Mouse (Mus musculus): ENCODE results near the gene Ebf3.
A peak's percentile ranks its signal among the peaks of the same experiment; 100 is the strongest.

The Ebf3 gene

GRCm38 (mm10) chr7:137313904-137314691, at the start of gene Ebf3:
Ebf3 (minus strand) TSS chr7:137314445.
- peak; percentile 86 for DNase-seq

DNA sequence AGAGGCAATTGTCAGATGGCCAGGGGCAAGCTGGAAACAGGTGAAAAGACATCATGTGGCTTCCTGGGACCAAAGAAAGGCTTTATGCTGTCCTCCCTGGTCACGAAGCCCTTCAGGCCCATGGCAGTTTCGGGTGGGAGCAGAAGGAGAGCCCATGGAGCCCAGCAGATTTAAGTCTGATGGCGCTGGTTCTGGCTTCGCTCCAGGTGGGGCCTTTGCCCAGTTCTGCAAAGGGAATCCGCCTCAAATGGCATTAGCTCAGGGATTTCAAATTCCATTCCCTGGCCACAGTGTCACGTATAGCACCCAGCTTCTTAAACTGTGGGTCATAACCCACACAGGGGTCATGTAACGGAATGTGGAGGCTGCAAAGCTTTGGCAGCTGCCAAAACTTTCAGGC, 32.6 kb upstream of the Ebf3 start:
- no peak for DNase-seq

DNA sequence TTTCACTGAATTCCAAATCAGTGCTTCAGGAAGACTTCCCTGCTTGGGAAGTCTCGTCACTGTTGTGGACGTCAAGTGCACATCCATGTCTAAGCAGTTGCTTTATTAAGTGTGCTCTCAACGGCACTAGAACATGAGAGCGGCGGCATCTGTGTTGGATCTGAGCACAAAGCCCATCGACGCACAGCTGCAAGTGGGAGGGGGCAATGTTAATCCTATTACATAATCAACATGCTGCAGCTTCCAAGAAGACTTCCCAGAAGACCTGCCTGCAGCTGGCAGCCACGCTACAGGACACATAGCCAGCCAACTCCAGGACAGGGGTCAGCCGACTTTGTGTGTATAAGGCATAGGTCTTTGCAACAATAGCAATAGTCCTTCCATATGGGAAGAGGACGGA, 31.8 kb upstream of the Ebf3 start:
- DNase-seq, result no peak

GRCm38 (mm10) chr7:137333951-137334350, 19.7 kb upstream of the Ebf3 start:
- DNase-seq, result no peak

- no peak for DNase-seq
Measured at GRCm38 (mm10) chr7:137322926-137323325, 8.7 kb upstream of the Ebf3 start.

GRCm38 (mm10) chr7:137321961-137322784, 7.9 kb upstream of the Ebf3 start:
- no peak for DNase-seq

- DNase-seq, result peak; percentile 67
Measured at GRCm38 (mm10) chr7:137321141-137321813, 7.0 kb upstream of the Ebf3 start.

DNA sequence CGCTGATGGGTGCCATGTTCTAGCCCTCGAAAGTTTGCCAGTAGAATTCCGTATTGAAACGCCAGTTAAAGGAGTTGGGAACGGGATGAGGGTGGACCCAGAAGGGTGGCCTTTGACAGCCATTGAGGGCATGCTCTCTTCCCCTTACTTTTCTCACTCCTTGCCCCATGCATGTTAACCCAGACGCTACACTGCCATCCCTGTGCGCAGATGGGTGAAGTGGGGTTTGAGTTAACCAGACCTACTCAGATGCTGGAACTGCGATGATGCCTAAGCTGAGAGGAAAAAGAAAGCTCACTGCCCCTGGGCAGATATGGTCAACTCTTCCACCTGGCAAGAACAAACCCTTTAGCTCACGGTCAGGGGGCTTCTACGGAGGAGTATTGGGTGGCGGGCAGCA, 6.1 kb upstream of the Ebf3 start:
- no peak for DNase-seq

DNA sequence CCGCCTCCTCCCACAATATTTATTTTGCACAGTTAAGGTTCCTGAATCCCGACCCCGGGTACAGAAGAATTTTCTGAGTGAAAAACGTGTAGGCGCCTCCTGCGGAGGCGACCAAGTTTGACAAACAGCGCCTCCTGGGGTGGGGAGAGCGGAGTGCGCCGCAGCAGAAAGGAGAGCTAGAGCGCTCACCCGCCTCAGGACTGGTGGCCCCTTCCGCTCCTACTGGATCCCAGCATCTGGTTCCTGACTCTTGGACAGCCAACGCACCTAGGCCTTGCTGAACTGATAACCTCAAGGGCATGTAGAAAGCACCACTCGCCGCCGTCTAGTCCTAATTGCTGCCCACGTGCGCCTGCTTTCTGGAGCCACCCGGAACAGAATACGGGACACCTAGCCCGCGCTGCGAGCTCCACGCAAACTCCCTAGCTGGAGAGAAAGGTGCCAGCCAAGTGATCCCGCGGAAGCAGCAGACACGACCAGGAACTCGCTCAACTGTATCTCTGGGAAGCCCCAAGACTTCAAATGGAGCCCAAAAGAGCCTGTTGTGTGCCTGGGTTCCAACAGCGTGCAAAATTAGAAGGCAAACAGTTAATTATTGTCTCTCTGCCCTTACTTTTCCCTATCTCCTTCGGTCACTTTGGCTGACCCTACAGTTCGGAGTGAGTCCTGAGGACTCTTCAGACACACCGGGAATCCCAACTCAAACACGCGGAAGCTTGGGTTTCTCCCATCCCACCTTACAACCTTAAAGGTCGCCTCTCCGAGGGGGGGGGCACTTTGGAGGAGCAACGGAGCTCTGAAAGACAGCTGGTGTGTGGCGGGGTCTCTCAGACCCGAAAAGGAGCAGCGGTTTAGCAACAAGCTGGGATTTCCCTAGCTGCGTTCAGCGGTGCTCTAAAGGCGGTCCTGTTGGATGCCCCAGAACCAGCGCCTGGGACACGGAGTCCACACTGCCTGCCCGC, 5.0 kb upstream of the Ebf3 start:
- DNase-seq, result peak; percentile 73

DNA sequence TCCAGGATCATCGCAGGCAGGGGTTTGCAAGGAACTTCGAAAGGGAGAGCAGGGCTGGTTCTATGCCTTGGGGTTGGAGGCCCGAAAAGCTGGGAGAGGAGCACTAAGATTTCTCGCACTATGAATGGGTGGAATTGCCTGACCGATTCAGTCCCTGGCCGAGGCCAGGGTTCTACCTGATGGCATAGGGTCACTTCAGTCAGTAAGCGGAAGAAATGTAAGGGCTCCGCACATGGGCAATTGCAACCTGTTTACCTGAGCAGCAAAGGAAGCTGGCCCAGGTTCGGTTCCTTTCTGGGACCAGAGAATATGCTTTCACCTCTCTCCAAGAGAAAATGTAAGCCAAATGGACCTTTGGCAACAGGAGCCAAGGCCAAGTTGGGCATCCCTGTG, 4.1 kb upstream of the Ebf3 start:
- DNase-seq, result no peak

DNA sequence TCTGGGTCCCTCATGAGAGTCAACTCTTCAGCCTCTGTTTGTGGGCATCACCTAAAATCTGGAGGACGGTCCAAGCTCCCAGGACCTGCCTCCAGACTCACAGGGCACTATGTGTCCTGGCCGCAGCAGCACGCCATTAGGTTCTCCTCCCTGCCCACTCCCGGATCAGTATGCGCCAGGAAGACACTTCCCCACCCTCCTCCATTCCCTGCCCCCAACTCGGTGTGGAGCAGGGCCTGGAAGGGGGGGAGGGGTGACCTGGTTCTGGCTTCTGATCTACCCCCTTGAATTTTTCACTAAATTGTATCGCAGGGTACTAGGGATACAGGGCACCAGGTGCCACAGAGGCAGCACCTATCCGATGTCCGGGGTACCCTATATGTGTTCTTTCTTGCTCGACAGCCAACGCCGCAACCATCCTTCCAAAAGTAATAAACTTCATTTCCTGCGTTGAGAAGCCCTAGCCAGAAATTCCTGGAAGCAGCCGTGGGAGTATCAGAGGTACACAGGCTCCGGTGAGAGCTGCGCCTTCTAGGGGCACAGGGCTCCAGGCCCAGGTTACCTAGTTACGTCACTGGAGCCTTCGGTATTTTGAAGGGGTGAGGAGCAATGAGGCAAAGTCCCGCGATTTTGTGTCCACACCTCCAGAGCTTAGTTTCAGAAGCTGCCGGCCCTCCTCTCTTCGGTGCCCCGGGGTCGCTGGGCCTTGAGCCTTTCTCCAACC, 3.6 kb upstream of the Ebf3 start:
- DNase-seq, result no peak

DNA sequence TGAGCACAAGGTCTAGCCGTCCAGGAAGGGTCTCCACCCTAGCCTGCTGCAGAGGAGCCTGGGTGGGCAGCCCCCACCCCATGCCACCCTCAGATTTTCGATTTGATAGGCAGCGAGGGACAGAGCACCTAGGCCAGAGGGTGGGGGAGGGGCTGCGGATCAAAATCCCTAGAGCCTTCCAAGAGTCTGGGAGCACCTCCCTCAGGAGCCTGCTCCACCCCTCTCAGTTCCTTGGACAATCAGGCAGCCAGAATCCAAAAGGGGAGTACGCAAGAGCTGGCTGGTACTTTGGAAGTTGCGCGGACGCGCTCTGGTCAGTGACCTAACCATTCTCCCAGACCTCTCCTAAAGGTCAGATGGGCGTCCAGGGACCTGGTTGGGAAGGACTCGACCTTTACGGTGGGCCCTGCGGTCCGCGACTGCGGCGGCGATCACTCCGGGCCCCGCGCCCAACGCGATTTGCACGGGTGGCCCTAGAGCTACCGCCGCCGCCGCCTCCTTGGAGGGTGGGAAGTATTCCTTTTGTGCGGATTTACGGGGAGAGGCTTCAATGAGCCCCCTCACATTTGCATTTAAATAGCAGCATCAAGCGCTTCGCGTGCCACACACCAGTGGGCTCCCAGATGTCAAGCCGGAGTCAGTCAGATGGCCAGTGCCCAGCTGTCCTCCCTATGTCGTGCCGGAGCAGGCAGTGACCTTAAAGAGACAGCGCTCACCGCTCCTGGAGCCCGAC, 2.8 kb upstream of the Ebf3 start:
- no peak for DNase-seq

DNA sequence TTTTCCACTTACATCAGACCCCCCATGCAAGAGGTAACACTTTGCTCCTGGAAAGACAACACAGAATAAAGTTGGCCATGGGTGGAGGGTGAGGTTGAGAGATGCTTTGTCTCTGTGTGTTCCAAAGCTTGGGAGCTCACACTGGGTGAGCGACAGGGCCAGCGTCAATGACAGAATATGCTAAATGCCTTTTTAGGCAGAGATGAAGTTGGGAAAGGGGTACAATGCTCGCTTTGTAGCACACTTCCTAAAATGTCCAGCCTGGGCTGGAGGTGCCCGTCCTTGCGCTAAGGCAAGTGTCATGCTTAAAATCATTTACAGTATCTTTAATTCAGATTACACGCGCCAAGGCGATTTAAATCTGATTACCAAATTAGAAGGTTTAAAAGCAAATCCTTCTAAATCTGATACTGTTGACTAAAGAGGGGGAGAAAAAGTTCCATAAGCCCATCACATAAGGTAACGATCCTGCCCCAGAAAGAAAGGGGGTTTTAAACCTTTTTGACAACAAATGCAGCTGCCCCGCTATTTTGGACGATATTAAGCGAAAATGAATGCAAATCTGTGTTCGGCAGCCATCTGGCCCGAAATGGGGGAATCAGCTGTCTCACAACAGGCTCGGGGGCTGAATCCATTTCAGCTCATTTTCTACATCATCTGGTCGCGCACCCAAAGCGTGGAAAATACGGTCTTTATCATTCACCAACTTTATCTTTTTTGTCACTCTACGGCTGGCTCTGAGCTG, 2.1 kb upstream of the Ebf3 start:
- DNase-seq, result no peak

DNA sequence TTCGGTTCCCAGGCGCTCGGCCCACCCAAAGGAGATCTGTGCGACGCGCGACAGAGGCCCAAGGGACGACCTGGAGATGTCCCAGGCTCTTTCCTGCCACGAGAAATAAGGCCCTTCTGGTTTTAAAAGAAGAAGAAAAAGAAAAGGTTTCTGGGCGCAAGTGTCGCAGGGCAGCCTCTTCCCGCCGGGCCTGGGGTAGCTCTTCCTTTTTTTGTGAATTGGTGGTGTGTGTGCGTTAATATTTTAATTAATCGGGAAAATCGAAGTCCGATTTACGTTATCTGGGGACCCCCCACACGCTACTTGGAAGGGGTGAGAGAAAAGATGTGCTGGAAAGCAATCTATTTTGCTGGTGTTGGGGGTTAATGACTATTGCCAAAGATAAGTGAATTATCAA, 1.3 kb upstream of the Ebf3 start:
- DNase-seq, result no peak

DNA sequence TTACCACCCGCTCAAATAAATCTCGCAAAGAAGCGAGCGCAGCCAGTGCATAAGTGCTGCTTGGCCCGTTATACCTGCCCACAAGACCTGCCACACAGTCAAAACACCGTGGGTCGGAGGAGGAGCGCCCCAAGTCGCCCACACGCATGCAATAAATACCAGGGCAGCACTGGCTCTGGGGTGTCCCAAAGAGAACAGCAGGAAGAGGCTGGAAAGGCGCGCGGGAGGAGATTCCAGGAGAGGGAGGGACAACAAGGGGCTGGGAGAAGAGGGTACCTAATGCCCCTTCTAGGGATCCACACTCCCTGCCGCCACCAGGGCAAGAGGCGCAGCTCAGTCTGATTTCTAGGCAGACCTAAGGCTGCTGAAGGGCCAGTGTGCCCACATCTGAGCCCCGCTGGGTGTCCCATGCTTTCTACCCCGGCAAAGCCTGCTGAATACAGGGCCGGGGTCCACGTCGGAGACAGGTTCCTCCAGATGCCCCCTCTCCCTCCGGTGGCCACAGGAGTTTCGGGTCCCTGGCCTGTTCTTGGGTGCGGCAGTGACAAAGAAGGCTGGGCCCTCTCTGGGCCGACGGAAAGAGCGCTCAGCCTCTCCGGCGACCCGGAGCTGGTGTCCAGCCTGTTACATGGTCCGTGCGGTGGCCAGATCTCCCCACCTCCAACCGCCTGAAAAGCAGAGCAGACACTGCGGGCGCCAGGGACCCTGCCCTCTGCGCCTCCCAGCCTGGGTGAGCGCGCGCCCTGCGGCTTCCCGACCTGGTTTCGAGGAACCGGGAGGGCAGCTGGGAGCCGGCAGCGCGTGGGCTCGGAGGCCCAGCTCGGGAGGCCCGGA, 682 bp upstream of the Ebf3 start:
- DNase-seq, result no peak

DNA sequence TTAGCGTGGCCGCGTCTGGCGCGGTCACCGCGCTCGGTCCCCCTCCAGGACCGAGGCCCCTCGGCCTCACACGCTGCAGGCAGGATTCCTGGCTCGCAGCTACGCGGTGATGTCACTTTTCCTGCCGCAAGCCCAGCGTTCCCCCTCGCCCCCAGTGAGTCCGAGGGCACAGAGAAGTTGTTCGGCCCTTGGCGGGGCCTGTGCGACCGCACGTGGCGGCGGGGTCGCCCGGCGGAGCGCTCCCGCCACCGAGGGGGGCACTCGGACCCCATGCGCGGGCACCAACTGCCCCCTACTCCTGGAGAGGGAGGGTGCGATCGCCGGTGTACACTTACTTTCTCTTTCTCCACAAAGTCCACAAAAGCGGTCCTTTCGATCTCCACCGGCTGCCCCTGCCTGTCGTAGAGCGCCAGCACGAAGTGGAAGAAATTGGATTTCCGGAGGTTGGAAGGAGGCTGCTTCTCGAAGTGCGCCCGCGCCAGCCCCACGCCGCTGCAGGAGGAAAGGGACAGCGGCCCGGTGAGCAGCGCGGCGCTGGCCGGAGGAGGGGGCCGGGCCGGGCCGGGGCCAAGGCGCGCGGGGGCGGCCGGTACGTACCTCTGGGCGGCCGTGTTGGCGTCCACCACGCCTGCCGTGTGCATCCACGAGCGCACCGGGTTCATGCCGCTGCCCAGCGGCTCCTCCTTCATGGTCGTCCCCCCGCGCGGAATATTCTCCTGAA, 902 bp downstream of the Ebf3 start:
- peak; percentile 8 for DNase-seq

- DNase-seq, result no peak
Measured at GRCm38 (mm10) chr7:137312933-137313182, 1.4 kb downstream of the Ebf3 start.

DNA sequence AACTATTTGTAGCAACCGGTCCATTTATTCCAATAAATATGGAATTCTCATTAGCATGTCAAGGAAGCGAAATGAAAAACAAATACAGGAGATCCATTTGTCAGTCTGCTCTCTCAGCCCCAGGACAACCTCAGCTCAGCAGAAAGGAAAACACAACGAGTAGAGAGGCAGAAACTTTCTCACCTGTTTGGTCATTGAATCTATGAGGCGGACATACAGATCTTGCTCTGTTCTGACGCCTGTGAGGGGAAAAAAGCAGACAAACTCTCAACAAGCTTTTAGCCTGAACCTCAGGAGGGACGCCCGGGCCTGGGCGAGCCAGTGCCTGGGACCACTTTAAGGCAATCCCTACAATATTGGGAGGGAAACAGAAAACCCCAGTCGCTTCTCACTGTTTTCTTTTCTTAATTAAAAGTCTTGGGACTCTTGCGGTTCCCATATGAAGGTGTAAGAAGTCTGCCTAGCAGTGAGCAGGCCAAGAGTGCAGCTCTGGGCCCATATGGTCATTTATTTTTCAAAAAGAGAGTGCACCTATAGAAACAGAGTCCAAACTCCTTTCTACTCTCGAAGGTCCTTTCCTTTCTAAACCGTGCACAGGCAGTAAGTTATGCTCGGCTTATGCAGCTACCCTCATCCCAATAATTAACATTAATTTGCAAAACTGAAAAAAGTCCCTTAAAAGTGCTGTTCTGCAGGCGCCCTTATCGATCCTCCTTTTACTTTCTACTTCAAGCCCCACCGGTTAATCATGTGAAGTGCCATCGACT, 1.9 kb downstream of the Ebf3 start:
- no peak for DNase-seq

All from thymus, postnatal 14 days (tissue).